Mouse (Mus musculus): ENCODE results near the gene Stau1.
"Not testable (repeated sequence)": the region's sequence is repeated elsewhere in the genome, so short reads cannot be mapped to it uniquely, and the experiment has no call there.

Gene Stau1

GRCm38 (mm10) chr2:166995796-166996532, at the start of gene Stau1:
Stau1 (minus strand) TSS chr2:166996299.
- DNase-seq (ENCODE audit: low spot score): peak; percentile 96

- DNase-seq (ENCODE audit: low spot score): no peak
Measured at GRCm38 (mm10) chr2:167043400-167044121, 47.5 kb upstream of the Stau1 start.

- no peak for DNase-seq (ENCODE audit: low spot score)
Measured at GRCm38 (mm10) chr2:167039386-167039785, 43.3 kb upstream of the Stau1 start.

GRCm38 (mm10) chr2:167038716-167039115, 42.6 kb upstream of the Stau1 start:
- DNase-seq (ENCODE audit: low spot score): no peak

- no peak for DNase-seq (ENCODE audit: low spot score)
Measured at GRCm38 (mm10) chr2:167038297-167038696, 42.2 kb upstream of the Stau1 start.

- no peak for DNase-seq (ENCODE audit: low spot score)
Measured at GRCm38 (mm10) chr2:167037710-167038109, 41.6 kb upstream of the Stau1 start.

GRCm38 (mm10) chr2:167030507-167030906, 34.4 kb upstream of the Stau1 start:
- DNase-seq (ENCODE audit: low spot score): no peak

- DNase-seq (ENCODE audit: low spot score): no peak
Measured at GRCm38 (mm10) chr2:167028553-167028952, 32.5 kb upstream of the Stau1 start.

- DNase-seq (ENCODE audit: low spot score): no peak
Measured at GRCm38 (mm10) chr2:167019396-167019795, 23.3 kb upstream of the Stau1 start.

GRCm38 (mm10) chr2:167015382-167015718, 19.3 kb upstream of the Stau1 start:
- no peak for DNase-seq (ENCODE audit: low spot score)

- peak; percentile 93 for DNase-seq (ENCODE audit: low spot score)
Measured at GRCm38 (mm10) chr2:167014702-167015381, 18.7 kb upstream of the Stau1 start, which contains the start of gene Ddx27. Ddx27 (plus strand) TSS chr2:167015193.

- no peak for DNase-seq (ENCODE audit: low spot score)
Measured at GRCm38 (mm10) chr2:167010546-167010945, 14.4 kb upstream of the Stau1 start.

- DNase-seq (ENCODE audit: low spot score): no peak
Measured at GRCm38 (mm10) chr2:167009483-167009882, 13.4 kb upstream of the Stau1 start.

- not testable (repeated sequence) for DNase-seq (ENCODE audit: low spot score)
Measured at GRCm38 (mm10) chr2:167007565-167007964, 11.5 kb upstream of the Stau1 start.

- no peak for DNase-seq (ENCODE audit: low spot score)
Measured at GRCm38 (mm10) chr2:167007001-167007491, 10.9 kb upstream of the Stau1 start.

GRCm38 (mm10) chr2:167006355-167006754, 10.3 kb upstream of the Stau1 start:
- DNase-seq (ENCODE audit: low spot score): no peak

- peak; percentile 72 for DNase-seq (ENCODE audit: low spot score)
Measured at GRCm38 (mm10) chr2:167004099-167004854, 8.2 kb upstream of the Stau1 start.

GRCm38 (mm10) chr2:167001486-167001885, 5.4 kb upstream of the Stau1 start:
- DNase-seq (ENCODE audit: low spot score): no peak

GRCm38 (mm10) chr2:166996533-166996894, 415 bp upstream of the Stau1 start:
- DNase-seq (ENCODE audit: low spot score): no peak

GRCm38 (mm10) chr2:166995021-166995795, 891 bp downstream of the Stau1 start:
- DNase-seq (ENCODE audit: low spot score): no peak

- DNase-seq (ENCODE audit: low spot score): no peak
Measured at GRCm38 (mm10) chr2:166991945-166992344, 4.2 kb downstream of the Stau1 start.
